Mouse (Mus musculus) mouse trophoblast stem cell (cell line): ENCODE results near the gene Rhox3h.
"Not testable (repeated sequence)": the region's sequence is repeated elsewhere in the genome, so short reads cannot be mapped to it uniquely, and the experiment has no call there.

Experiments used
- in situ Hi-C, 2 experiments: fragments of 300-500 bp; cut with MseI, MboI; formaldehyde crosslinking; loops; 2 replicates in 1 of 2; 3 replicates in 1 of 2; pipeline ENCODE4 v1.15.1; 2025

Gene Rhox3h

GRCm38 (mm10) chrX:37668664-37669063 is at the start of gene Rhox3h:
Gene Rhox3h (minus strand): TSS chrX:37668764.
- in situ Hi-C loops, result not testable (repeated sequence)

- in situ Hi-C loops, result no loop called here
These were observed 33.3 kb upstream of the Rhox3h start for GRCm38 (mm10) chrX:37701821-37702387.

DNA sequence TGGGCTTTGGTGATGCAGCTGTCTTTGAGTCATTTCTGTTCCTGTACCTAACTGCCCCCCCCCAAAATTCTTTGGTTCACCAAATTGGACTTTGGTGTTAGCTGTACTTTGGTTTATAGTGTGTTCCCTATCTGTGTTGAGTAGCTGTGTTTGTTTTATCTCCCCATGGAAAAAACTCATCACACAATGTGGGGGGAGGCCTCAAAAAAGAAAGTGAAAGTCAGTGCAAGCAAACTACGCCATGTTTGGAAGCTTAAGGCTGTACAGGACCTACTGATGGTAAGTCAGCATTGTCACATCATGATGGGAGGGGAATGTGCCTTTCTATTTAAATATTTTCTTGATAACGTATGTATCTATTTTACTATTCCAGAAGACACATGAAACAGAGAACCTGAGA is 23.7 kb upstream of the Rhox3h start:
- in situ Hi-C loops, result no loop called here

- in situ Hi-C loops, result no loop called here
These were observed 14.6 kb upstream of the Rhox3h start for GRCm38 (mm10) chrX:37683031-37683715.

DNA sequence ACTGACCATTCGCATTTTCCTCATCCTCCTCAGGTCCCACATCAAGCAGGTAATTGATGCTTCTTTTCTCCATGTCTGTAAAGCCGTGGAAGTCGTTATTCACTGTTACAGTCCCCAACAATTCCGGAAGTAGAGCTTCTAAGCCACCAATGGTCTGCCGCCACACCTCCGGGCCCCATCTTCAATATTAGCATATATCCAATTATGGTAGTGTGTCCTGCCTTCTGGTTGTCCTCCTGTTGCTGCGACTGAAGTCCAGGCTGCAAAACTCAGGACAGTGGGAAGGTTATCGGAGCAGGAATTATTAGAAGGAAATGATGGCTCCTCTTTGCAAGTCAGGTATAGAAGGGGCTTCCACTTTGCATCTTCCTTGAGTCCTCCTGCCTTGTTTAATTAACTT is 4.6 kb upstream of the Rhox3h start, which contains the start of gene Rhox2h:
Gene Rhox2h (minus strand): TSS at position 101 of the 400 bp plus-strand sequence.
- in situ Hi-C loops, result not testable (repeated sequence)

DNA sequence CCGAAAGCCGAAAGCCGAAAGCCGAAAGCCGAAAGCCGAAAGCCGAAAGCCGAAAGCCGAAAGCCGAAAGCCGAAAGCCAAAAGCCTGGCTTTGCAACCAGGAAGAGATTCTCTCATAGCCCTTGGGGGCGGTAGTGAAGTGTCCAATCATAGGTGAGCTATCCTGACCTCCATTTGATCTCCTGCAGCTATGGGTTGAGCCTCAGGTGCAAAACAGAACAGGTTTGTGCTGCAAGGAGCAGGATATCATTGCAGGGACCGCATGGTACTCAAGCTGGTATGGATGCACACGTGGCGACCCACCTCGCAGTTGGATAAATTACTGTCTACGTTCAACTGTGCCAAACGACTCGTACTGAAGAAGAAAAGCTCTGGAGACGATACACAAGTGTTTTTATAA is 17.3 kb downstream of the Rhox3h start, which contains the start of gene Rhox4g:
Gene Rhox4g (minus strand): TSS at position 101 of the 400 bp plus-strand sequence.
- in situ Hi-C loops, result not testable (repeated sequence)

DNA sequence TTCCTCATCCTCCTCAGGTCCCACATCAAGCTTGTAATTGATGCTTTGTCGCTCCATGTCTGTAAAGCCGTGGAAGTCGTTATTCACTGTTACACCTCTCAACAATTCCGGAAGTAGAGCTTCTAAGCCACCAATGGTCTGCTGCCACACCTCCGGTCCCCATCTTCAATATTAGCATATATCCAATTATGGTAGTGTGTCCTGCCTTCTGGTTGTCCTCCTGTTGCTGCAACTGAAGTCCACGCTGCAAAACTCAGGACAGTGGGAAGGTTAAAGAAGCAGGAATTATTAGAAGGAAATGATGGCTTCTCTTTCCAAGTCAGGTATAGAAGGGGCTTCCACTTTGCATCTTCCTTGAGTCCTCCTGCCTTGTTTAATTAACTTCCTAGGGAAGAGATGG is 25.2 kb downstream of the Rhox3h start, which contains the start of gene Rhox2g:
Gene Rhox2g (minus strand): TSS at position 101 of the 400 bp plus-strand sequence.
- in situ Hi-C loops, result loop anchor here in 1 of 2 experiments (5.0 kb wide), 1 partner anchor 151 kb away; the partner anchor contains the start of gene Rhox2d

DNA sequence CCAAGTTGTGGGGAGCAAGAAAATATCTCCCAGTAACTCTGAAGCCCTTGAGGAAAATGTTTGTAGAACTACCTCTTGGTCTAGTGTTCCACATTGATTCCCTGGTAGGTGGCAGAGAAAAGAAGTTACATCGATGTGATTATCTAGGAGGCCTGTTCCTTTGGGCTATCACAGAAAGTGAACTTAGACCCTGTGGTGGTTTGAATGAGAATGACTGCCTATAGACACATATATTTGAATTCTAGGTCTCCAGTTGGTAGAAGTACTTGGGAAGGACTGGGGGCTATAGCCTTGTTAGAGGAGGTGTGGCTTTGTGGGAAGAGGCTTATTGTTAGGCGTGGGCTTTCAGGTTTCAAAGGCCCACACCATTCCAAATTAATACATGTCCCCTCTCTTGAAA is 40.1 kb downstream of the Rhox3h start, which contains the start of gene Rhox3g:
Gene Rhox3g (minus strand): TSS at position 101 of the 400 bp plus-strand sequence.
- in situ Hi-C loops, result not testable (repeated sequence)
